Mouse (Mus musculus) embryonic stem cell, embryonic (primary cell): Measurements from ENCODE around the gene Lmbr1l.

Source experiments
- CTCF ChIA-PET, 4 experiments: fragments of 300-600 bp in 2 of 4; fragments of 350-600 bp in 2 of 4; sonication (Branson Sonifier 250); formaldehyde crosslinking; loops; one replicate each; lab custom pipeline; 2022; ENCODE audit warnings: inconsistent platforms in 2 of 4; lab: Charles Lee
- POLR2A ChIA-PET, 4 experiments: fragments of 300-600 bp in 2 of 4; fragments of 350-600 bp in 2 of 4; sonication (Branson Sonifier 250); formaldehyde crosslinking; loops; one replicate each; lab custom pipeline; 2022; ENCODE audit warnings: antibody characterized with exemption in 4 of 4, inconsistent platforms in 1 of 4; lab: Charles Lee

Lmbr1l gene

GRCm38 (mm10) chr15:98917538-98918498 lies at the start of gene Lmbr1l:
Lmbr1l (minus strand) TSS chr15:98918231.
- CTCF ChIA-PET, result interaction anchor here in 2 of 4 experiments (0.6 to 1.4 kb wide), 9 partner anchors 11 to 125 kb away, joined by 3 to 6 read pairs (median 4); partner anchors contain the start of gene Prkag1 (in 1 of the 2)
- POLR2A ChIA-PET, result interaction anchor here in 3 of 4 experiments (0.6 to 16.3 kb wide), 39 partner anchors 9 to 242 kb away, joined by 3 to 120 read pairs (median 4); partner anchors contain the start of genes Tuba1b (in 3 of the 3), Dhh (in 2 of the 3), Gm49450 (in 2 of the 3) and Tuba1a (in 2 of the 3)

GRCm38 (mm10) chr15:98959531-98959930 lies 41.5 kb upstream of the Lmbr1l start:
- CTCF ChIA-PET, result interaction anchor here (0.5 to 1.0 kb wide), 5 partner anchors 9 to 34 kb away, joined by 3 to 5 read pairs (median 4); no protein-coding TSS in a partner anchor

GRCm38 (mm10) chr15:98958901-98959420 lies 40.9 kb upstream of the Lmbr1l start:
- ChIA-PET CTCF (interaction anchor here (0.5 to 1.0 kb wide), 5 partner anchors 10 to 35 kb away, joined by 3 to 5 read pairs (median 4); no protein-coding TSS in a partner anchor), POLR2A (interaction anchor here in 3 of 4 experiments (0.6 to 9.3 kb wide), 8 partner anchors 10 to 34 kb away, joined by 3 to 368 read pairs (median 6); partner anchors contain the start of gene Tuba1b (in 1 of the 3))

More at GRCm38 (mm10) chr15:98959531-98959930, 41.5 kb upstream of the Lmbr1l start:
- POLR2A ChIA-PET, result interaction anchor here in 3 of 4 experiments (0.6 to 9.3 kb wide), 8 partner anchors 9 to 34 kb away, joined by 3 to 368 read pairs (median 6); partner anchors contain the start of gene Tuba1b (in 1 of the 3)

GRCm38 (mm10) chr15:98957475-98957874 lies 39.4 kb upstream of the Lmbr1l start:
- ChIA-PET CTCF (interaction anchor here in 1 of 4 experiments (0.6 to 1.0 kb wide), 2 partner anchors 43 to 326 kb away, joined by 3 read pairs; no protein-coding TSS in a partner anchor), POLR2A (interaction anchor here in 3 of 4 experiments (1.0 to 9.3 kb wide), 6 partner anchors 11 to 36 kb away, joined by 4 to 368 read pairs (median 155); partner anchors contain the start of gene Tuba1b (in 1 of the 3))

GRCm38 (mm10) chr15:98956000-98956399 lies 38.0 kb upstream of the Lmbr1l start:
- ChIA-PET POLR2A (interaction anchor here in 3 of 4 experiments (0.5 to 9.3 kb wide), 15 partner anchors 11 to 75 kb away, joined by 3 to 368 read pairs (median 7); no protein-coding TSS in a partner anchor), CTCF (interaction anchor here in 2 of 4 experiments (1.0 to 4.6 kb wide), 3 partner anchors 15 to 64 kb away, joined by 3 to 30 read pairs (median 3); no protein-coding TSS in a partner anchor)

- POLR2A ChIA-PET, result interaction anchor here in 3 of 4 experiments (0.5 to 9.3 kb wide), 18 partner anchors 10 to 75 kb away, joined by 3 to 368 read pairs (median 40); partner anchors contain the start of genes Tuba1b (in 3 of the 3) and Tuba1c (in 1 of the 3)
- CTCF ChIA-PET, result interaction anchor here in 3 of 4 experiments (0.6 to 4.6 kb wide), 5 partner anchors 11 to 156 kb away, joined by 3 to 30 read pairs (median 5); no protein-coding TSS in a partner anchor
These were observed 37.3 kb upstream of the Lmbr1l start for GRCm38 (mm10) chr15:98955324-98955723.

GRCm38 (mm10) chr15:98954425-98955253 lies 36.6 kb upstream of the Lmbr1l start:
- CTCF ChIA-PET, result interaction anchor here in 3 of 4 experiments (0.6 to 4.6 kb wide), 15 partner anchors 11 to 919 kb away, joined by 3 to 30 read pairs (median 5); no protein-coding TSS in a partner anchor
- POLR2A ChIA-PET, result interaction anchor here (0.5 to 9.3 kb wide), 39 partner anchors 10 to 386 kb away, joined by 3 to 368 read pairs (median 14); partner anchors contain the start of genes Tuba1b (in 3 of the 4), Tuba1c (in 2 of the 4) and Kmt2d (in 1 of the 4)

GRCm38 (mm10) chr15:98953401-98954356 lies 35.6 kb upstream of the Lmbr1l start, which contains the start of the genes Gm49450 and Tuba1a:
Gm49450 (minus strand) TSS chr15:98953551.
Tuba1a (minus strand) TSS chr15:98953703.
- CTCF ChIA-PET, result interaction anchor here (0.6 to 4.6 kb wide), 31 partner anchors 8 to 1804 kb away, joined by 3 to 30 read pairs (median 5); partner anchors contain the start of genes Arf3 (in 1 of the 4) and Tuba1b (in 1 of the 4)
- POLR2A ChIA-PET, result interaction anchor here (0.5 to 9.3 kb wide), 94 partner anchors 8 to 978 kb away, joined by 3 to 368 read pairs (median 5); partner anchors contain the start of genes Tuba1b (in 4 of the 4), Prkag1 (in 2 of the 4), Tuba1c (in 2 of the 4) and Fkbp11 (in 1 of the 4)

- ChIA-PET POLR2A (interaction anchor here (0.5 to 9.3 kb wide), 88 partner anchors 8 to 1584 kb away, joined by 3 to 368 read pairs (median 5); partner anchors contain the start of genes Tuba1b (in 4 of the 4), Prkag1 (in 2 of the 4), Tuba1c (in 2 of the 4) and Fkbp11 (in 1 of the 4)), CTCF (interaction anchor here (0.5 to 4.6 kb wide), 34 partner anchors 9 to 1805 kb away, joined by 3 to 30 read pairs (median 5); partner anchors contain the start of genes Arf3 (in 1 of the 4), Tuba1b (in 1 of the 4) and Tuba1c (in 1 of the 4))
These were observed 34.8 kb upstream of the Lmbr1l start for GRCm38 (mm10) chr15:98952751-98953400.

GRCm38 (mm10) chr15:98952063-98952455 lies 34.0 kb upstream of the Lmbr1l start:
- ChIA-PET POLR2A (interaction anchor here (0.6 to 9.3 kb wide), 48 partner anchors 10 to 588 kb away, joined by 3 to 368 read pairs (median 12); partner anchors contain the start of genes Tuba1b (in 4 of the 4), Tuba1c (in 2 of the 4), Fkbp11 (in 1 of the 4) and Kmt2d (in 1 of the 4)), CTCF (interaction anchor here (0.6 to 4.6 kb wide), 21 partner anchors 9 to 78 kb away, joined by 3 to 30 read pairs (median 5); partner anchors contain the start of gene Tuba1c (in 1 of the 4))

GRCm38 (mm10) chr15:98951122-98952062 lies 33.4 kb upstream of the Lmbr1l start:
- CTCF ChIA-PET, result interaction anchor here (0.6 to 4.6 kb wide), 8 partner anchors 8 to 73 kb away, joined by 4 to 30 read pairs (median 12); no protein-coding TSS in a partner anchor
- POLR2A ChIA-PET, result interaction anchor here (0.6 to 9.3 kb wide), 20 partner anchors 9 to 217 kb away, joined by 4 to 368 read pairs (median 38); partner anchors contain the start of genes Tuba1b (in 3 of the 4), Tuba1c (in 2 of the 4) and Kmt2d (in 1 of the 4)

GRCm38 (mm10) chr15:98949607-98949892 lies 31.5 kb upstream of the Lmbr1l start:
- ChIA-PET POLR2A (interaction anchor here in 2 of 4 experiments (0.6 to 8.6 kb wide), 5 partner anchors 15 to 160 kb away, joined by 3 to 89 read pairs (median 5); partner anchors contain the start of gene Tuba1b (in 1 of the 2)), CTCF (no interaction called here)
